Mouse (Mus musculus) kidney, adult 2 months (tissue): Measurements from ENCODE around the gene Rsph6a. TPM values are rescaled to one million over a fixed set of nuclear protein-coding genes. Genes with fewer than 3 reads are reported as not detected.

Experiments used
- DNase-seq: peaks from one replicate; pipeline ENCODE4 v3.0.0; 2021
- H3K27ac ChIP-seq: fragments of 200-500 bp; 2 replicates; pipeline ENCODE4 v1.5.1; 2012; ENCODE audit warnings: low read depth, low read length, control low read depth, inconsistent platforms; ENCODE audit not compliant: insufficient read depth
- H3K27me3 ChIP-seq: fragments of 200-500 bp; replicated peaks from 2 replicates; pipeline ENCODE4 v1.6.1; 2012; ENCODE audit warnings: mild to moderate bottlenecking, moderate library complexity, low read length, inconsistent platforms; ENCODE audit not compliant: control insufficient read depth, insufficient read depth
- H3K36me3 ChIP-seq: fragments of 200-500 bp; 2 replicates; pipeline ENCODE4 v1.6.1; 2012; ENCODE audit warnings: mild to moderate bottlenecking, moderate library complexity, low read length, inconsistent platforms; ENCODE audit not compliant: control insufficient read depth, insufficient read depth
- H3K4me1 ChIP-seq: fragments of 200-500 bp; 2 replicates; pipeline ENCODE4 v1.6.1; 2011; ENCODE audit warnings: low read length; ENCODE audit not compliant: control insufficient read depth, insufficient read depth
- H3K4me3 ChIP-seq: fragments of 200-500 bp; 2 replicates; pipeline ENCODE4 v1.5.1; 2011; ENCODE audit warnings: mild to moderate bottlenecking, low read depth, low read length, control low read depth; ENCODE audit not compliant: insufficient read depth
- CTCF ChIP-seq: fragments of 200-500 bp; conservative IDR thresholded peaks from 2 replicates; pipeline ENCODE4 v1.5.1; 2011; ENCODE audit warnings: low read depth, mild to moderate bottlenecking, control low read depth, low read length, moderate library complexity, mixed read lengths; ENCODE audit not compliant: insufficient read depth, insufficient read length
- POLR2A ChIP-seq: fragments of 200-500 bp; IDR thresholded peaks from one replicate; pipeline ENCODE4 v1.6.1; 2011; ENCODE audit warnings: low read depth, low read length, control low read depth
- WGBS: fragments of 180-500 bp; shearing (Covaris S2); methylation state at CpG from one replicate; pipeline ENCODE4 v1.1.7; 2018; 5-methylcytosine and 5-hydroxymethylcytosine counted together
- polyA plus RNA-seq: library from polyadenylated mRNA; depleted of rRNA; stranded (reverse); fragments of >200 nt; gene quantifications from 2 replicates; pipeline ENCODE4 v1.2.3, GENCODE M21; 2012

Rsph6a gene
- polyA plus RNA-seq, 1 experiment = 0.05 TPM

DNA sequence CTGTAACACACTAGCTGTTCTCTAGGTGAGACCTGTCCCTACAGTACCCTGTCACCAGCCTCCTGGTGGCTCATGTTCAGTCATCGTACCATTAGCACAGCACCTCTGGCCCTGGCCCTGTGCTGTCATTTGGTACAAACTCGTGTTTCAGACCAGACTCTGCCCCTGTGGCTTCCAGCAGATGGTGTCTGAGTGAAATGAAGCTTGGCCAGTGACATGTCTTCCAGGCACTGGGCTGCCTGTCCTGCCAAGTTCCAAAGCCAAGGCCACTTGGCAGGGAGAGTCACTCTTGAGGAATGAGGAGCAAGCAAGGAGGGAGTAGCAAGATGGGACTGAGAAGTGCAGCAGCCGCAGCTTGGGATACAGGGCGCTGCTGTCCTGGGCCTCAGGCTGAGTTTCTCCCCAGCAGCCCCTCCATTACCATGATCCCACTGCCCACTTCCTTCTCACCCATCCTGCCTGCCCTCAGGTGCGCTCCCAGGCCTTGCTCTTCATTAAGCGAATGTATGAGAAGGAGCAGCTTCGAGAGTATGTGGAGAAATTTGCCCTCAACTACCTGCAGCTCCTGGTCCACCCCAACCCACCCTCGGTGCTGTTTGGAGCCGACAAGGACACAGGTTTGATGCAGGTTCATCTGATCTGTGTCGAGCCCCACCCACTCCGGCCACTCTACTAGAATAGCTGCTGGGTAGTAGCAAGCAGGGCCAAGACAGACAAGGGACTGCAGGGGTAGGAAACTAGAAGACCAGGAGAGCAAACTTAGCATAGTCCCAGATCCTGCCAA is 8.0 kb upstream of the Rsph6a start:
- Histone ChIP-seq H3K27ac (no peak overlapping the region), H3K36me3 (peaks cover 2% of the 10 kb centered on the region; the same call in 1 of the 2 replicates), H3K4me1 (no peaks in the 10 kb centered on the region), H3K27me3 (no peaks in the 10 kb centered on the region), H3K4me3 (no peak overlapping the region)
- TF ChIP-seq POLR2A = no peak
- no peak for TF ChIP-seq CTCF
- DNase-seq = peak; percentile 26
- WGBS = 87% methylated on average over 11 of the region's 11 CpGs

DNA sequence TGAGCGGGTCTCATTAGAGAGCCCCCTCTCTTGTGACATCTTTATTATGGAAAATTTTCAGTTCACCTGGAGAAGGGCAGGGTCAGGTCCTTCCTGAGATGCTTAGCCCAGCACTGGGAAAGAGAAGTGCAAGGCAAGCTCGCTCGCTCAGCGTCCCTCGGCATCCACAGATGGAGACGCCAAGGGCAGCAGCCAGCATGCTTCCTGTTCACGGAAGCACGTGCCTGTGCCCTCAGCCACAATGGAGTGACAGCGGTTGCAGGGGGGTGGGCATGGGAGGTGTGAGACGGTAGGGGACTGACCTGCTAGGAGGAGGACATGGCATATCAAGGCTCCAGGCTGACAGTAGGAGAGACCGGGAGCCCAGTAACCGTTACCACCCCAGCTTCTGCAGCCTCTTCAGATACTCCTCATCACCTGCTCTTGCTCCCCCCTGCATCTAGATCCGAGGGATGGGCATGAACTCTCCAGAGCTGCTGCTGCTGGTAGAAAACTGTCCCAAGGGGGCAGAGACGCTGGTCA is 6.4 kb upstream of the Rsph6a start:
- no peak for TF ChIP-seq POLR2A
- TF ChIP-seq CTCF = no peak
- no peaks in the 10 kb centered on the region for H3K27me3 ChIP-seq
- 85% methylated on average over 14 of the region's 14 CpGs for WGBS
- no peak overlapping the region for H3K4me3 ChIP-seq
- no peak overlapping the region for H3K27ac ChIP-seq
- H3K36me3 ChIP-seq = peaks cover 2% of the 10 kb centered on the region; the same call in 1 of the 2 replicates
- no peaks in the 10 kb centered on the region for H3K4me1 ChIP-seq
- no peak for DNase-seq

DNA sequence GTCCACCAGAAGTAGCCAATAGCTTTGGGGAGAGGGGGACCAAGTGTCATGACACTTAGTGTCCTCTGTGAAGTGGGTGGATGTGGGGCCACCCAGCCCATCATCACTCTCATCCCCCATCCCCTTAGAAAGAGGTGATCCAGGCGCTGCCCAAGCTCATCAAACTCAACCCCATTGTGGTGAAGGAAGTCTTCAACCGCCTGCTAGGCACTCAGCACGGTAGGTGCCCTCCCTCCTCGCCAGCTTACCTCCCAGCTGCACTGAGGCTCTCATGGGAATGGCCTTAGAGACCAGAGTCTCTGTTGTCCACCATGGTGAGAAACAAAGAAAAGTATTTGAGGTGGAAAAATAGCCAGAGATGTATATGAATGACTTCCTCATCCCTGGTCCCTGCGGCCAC is 5.2 kb upstream of the Rsph6a start:
- no peak for DNase-seq
- Histone ChIP-seq H3K27ac (no peak overlapping the region), H3K36me3 (peaks cover 2% of the 10 kb centered on the region; the same call in 1 of the 2 replicates), H3K27me3 (no peaks in the 10 kb centered on the region), H3K4me3 (no peak overlapping the region), H3K4me1 (no peaks in the 10 kb centered on the region)
- WGBS = 85% methylated on average over 5 of the region's 5 CpGs
- no peak for TF ChIP-seq POLR2A
- no peak for TF ChIP-seq CTCF

DNA sequence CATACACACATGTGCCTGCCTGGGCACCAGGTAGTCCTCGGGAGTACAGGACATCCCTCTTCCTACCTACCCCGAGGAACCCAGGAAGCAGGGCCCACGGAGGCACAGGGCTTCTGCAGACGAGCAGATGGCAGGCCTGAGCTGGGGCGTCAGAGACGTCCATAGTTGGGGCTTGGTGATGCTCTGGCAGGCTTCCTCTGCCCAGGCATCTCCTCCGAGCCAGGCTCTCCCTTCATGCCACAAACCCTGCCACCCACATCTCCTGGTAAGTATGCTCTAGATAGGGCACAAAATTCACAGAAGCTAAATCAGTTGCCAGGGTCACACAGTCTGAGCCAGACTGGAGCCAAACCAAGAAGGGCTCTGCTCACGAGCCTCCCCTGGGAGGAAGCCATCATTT is 4.3 kb upstream of the Rsph6a start:
- H3K4me1 ChIP-seq = no peaks in the 10 kb centered on the region
- 78% methylated on average over 8 of the region's 8 CpGs for WGBS
- no peak overlapping the region for H3K4me3 ChIP-seq
- no peak for TF ChIP-seq POLR2A
- no peak for TF ChIP-seq CTCF
- DNase-seq = no peak
- H3K27me3 ChIP-seq = no peaks in the 10 kb centered on the region
- H3K36me3 ChIP-seq = peaks cover 2% of the 10 kb centered on the region; the same call in 1 of the 2 replicates
- H3K27ac ChIP-seq = no peak overlapping the region

DNA sequence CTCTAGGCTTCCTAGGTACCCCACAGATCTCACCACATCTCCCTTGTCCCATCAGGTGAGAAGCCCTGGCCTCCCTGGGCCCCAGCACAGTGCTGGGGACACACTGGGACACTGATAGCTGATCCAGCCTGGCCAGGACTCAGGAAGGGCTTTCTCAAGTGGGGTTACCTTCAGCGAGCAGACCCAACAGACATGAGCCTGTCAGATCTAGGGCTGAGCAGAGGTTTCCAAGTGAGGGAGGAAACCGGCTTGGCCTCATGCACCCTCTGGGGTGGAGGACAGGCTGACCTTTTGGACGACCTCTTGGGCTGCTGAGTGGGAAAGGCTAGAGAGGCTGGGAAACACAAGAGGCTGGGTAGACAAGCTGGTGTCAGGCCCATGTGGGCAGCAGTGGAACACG is 3.3 kb upstream of the Rsph6a start:
- TF ChIP-seq POLR2A = no peak
- TF ChIP-seq CTCF = no peak
- no peak for DNase-seq
- Histone ChIP-seq H3K27ac (no peak overlapping the region), H3K36me3 (peaks cover 2% of the 10 kb centered on the region; the same call in 1 of the 2 replicates), H3K4me1 (no peaks in the 10 kb centered on the region), H3K27me3 (no peaks in the 10 kb centered on the region), H3K4me3 (no peak overlapping the region)
- 58% methylated on average over 4 of the region's 4 CpGs for WGBS

DNA sequence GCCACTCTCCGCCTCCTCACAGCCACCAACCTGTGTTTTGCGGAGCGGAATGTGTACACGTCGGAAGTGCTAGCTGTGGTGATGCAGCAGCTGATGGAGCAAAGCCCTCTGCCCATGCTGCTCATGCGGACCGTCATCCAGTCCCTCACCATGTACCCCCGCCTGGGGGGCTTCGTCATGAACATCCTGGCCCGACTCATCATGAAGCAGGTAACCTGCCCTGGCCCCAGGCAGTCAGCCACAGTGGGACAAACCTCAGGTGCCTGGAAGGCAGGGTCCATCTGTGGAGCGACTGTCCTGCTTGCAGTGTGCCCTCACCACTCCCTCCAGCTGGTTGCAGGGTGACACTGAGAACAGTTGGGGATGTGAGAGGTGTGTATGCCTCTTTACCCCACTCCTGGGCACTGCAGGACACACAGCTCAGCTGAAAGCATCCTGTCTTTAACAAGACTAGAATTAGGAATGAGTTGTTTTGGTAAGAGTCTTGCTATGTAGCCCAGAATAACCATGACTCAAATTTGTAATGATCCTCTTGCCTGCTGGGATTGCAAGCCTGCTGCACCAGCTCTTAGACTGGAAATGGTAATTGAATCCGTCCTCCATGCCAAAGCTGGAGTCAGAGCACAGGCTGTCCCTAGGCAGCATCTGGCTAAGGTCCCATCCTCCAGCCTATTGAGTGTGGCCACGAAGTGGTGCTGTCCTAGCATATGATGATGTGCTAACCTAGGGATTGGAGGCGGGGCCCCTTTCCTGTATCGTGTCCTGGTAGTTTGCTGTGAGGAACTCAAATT is 1.9 kb upstream of the Rsph6a start:
- Histone ChIP-seq H3K27ac (no peak overlapping the region), H3K36me3 (peaks cover 2% of the 10 kb centered on the region; the same call in 1 of the 2 replicates), H3K4me3 (no peak overlapping the region), H3K27me3 (no peaks in the 10 kb centered on the region), H3K4me1 (no peaks in the 10 kb centered on the region)
- WGBS = 91% methylated on average over 15 of the region's 15 CpGs
- no peak for DNase-seq
- TF ChIP-seq POLR2A (no peak), CTCF (no peak)

DNA sequence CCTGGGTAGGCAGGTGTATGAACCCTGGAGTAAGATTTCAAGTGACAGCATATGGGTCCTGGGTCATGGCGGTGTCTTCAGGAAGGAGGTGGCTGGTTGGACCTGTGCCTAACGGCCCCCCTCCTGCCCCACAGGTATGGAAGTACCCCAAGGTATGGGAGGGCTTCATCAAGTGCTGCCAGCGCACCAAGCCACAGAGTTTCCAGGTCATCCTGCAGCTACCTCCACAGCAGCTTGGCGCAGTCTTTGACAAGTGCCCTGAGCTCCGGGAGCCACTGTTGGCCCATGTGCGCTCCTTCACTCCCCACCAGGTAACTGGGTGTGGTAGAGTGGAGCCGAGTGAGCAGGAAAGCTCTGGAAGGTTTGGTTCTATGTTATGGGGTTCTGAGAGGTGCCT is 1.4 kb upstream of the Rsph6a start:
- Histone ChIP-seq H3K36me3 (peaks cover 2% of the 10 kb centered on the region; the same call in 1 of the 2 replicates), H3K4me3 (no peak overlapping the region), H3K4me1 (no peaks in the 10 kb centered on the region), H3K27ac (no peak overlapping the region), H3K27me3 (no peaks in the 10 kb centered on the region)
- no peak for DNase-seq
- WGBS = 89% methylated on average over 7 of the region's 7 CpGs
- no peak for TF ChIP-seq CTCF
- TF ChIP-seq POLR2A = no peak
